Mouse (Mus musculus): ENCODE measurements around the gene Mc3r. TPM values are rescaled to one million over a fixed set of nuclear protein-coding genes. Genes with fewer than 3 reads are reported as not detected.

Mc3r gene
- total RNA-seq (2023), result not detected

GRCm38 (mm10) chr2:172248106-172248764, at the start of gene Mc3r:
Mc3r (plus strand) TSS chr2:172248492.

Other genes with a start within 250 kb of the Mc3r start
- gene Cbln4, start 205.0 kb upstream of the Mc3r start, total RNA-seq (2023), result not detected
- gene Fam210b, start 97.1 kb downstream of the Mc3r start, total RNA-seq (2023), result 10 to 100 TPM; 11.6 to 13.0 TPM
- gene Aurka, start 122.0 kb downstream of the Mc3r start, total RNA-seq (2023), result 10 to 100 TPM; 12.2 to 12.9 TPM
- 10 to 100 TPM; 38.6 to 39.4 TPM for gene Cstf1, start 122.2 kb downstream of the Mc3r start, total RNA-seq (2023)
- gene Cass4, start 145.3 kb downstream of the Mc3r start, total RNA-seq (2023), result 1 to 10 TPM in 1 of 2 experiments, under 1 TPM in 1; 0.83 to 1.2 TPM
- 10 to 100 TPM; 74.2 to 76.4 TPM for gene Rtf2, start 192.1 kb downstream of the Mc3r start, total RNA-seq (2023)
- not detected for gene Gcnt7, start 210.1 kb downstream of the Mc3r start, total RNA-seq (2023)
- gene Fam209, start 224.0 kb downstream of the Mc3r start, total RNA-seq (2023), result 1 to 10 TPM; 7.7 to 8.6 TPM

Data from T-cell, adult 66 days (primary cell).